Mouse (Mus musculus) kidney, embryonic 16.5 days (tissue): ENCODE results near the gene Ing4. TPM values are rescaled to one million over a fixed set of nuclear protein-coding genes. Genes with fewer than 3 reads are reported as not detected.

Experiments used
- ATAC-seq: fragments of 200-750 bp; cut with Nextera tagmentation; 2 replicates; pipeline ENCODE4 v1.8.0; 2017; ENCODE audit warnings: moderate TSS enrichment; ENCODE audit not compliant: low FRiP score, low TSS enrichment
- H3K27ac ChIP-seq: fragments of 300-500 bp; sonication (generic); 2 replicates; pipeline ENCODE4 v1.5.1; 2014; ENCODE audit warnings: low read length
- H3K27me3 ChIP-seq: fragments of 300-500 bp; sonication (generic); 2 replicates; pipeline ENCODE4 v1.6.1; 2014; ENCODE audit warnings: low read length, control low read depth, mixed read lengths; ENCODE audit not compliant: insufficient read depth
- H3K36me3 ChIP-seq: fragments of 300-500 bp; sonication (generic); 2 replicates; pipeline ENCODE4 v1.6.1; 2014; ENCODE audit warnings: low read length, control low read depth, mixed read lengths; ENCODE audit not compliant: insufficient read depth
- H3K4me1 ChIP-seq: fragments of 300-500 bp; sonication (generic); 2 replicates; pipeline ENCODE4 v1.6.1; 2014; ENCODE audit warnings: low read length, control low read depth, mixed read lengths; ENCODE audit not compliant: insufficient read depth
- H3K4me2 ChIP-seq: fragments of 300-500 bp; sonication (generic); replicated peaks from 2 replicates; pipeline ENCODE4 v1.6.1; 2014; ENCODE audit warnings: low read depth, low read length
- H3K4me3 ChIP-seq: fragments of 300-500 bp; sonication (generic); 2 replicates; pipeline ENCODE4 v1.5.1; 2014; ENCODE audit warnings: mild to moderate bottlenecking, low read length
- H3K9ac ChIP-seq: fragments of 300-500 bp; sonication (generic); replicated peaks from 2 replicates; pipeline ENCODE4 v1.6.1; 2014; ENCODE audit warnings: low read length
- H3K9me3 ChIP-seq: fragments of 300-500 bp; sonication (generic); 2 replicates; pipeline ENCODE4 v1.6.1; 2016; ENCODE audit warnings: low read length, control low read depth
- WGBS: fragments of 180-500 bp; shearing (Covaris S2); extraction: QIAGEN DNeasy Blood & Tissue Kit; methylation state at CpG from one replicate; pipeline ENCODE4 v1.1.7; 2014; 5-methylcytosine and 5-hydroxymethylcytosine counted together
- polyA plus RNA-seq: library from polyadenylated mRNA; unstranded; fragments of >200 nt; fragmentation: Nextera tagmentation; extraction: Ambion mirVana; gene quantifications from 2 replicates; pipeline ENCODE4 v1.2.1, GENCODE M21; 2015

Gene Ing4
- polyA plus RNA-seq, 1 experiment from 2014 or later = 152 TPM

- H3K27ac ChIP-seq = 0 out of 2 replicates have a peak overlapping the region, but pooled peaks have one; percentile 1
- no peak for ATAC-seq
- no peaks in the 10 kb centered on the region for H3K9me3 ChIP-seq
- peaks cover 23% of the 10 kb centered on the region for H3K4me1 ChIP-seq
- H3K36me3 ChIP-seq = no peaks in the 10 kb centered on the region
- no peaks in the 10 kb centered on the region for H3K27me3 ChIP-seq
- H3K4me2 ChIP-seq = no peak overlapping the region
- WGBS = 0% methylated on average over 4 of the region's 4 CpGs
- 0 out of 2 replicates have a peak overlapping the region, but pooled peaks have one; percentile 34 for H3K9ac ChIP-seq
- no peak overlapping the region for H3K4me3 ChIP-seq
Measured at GRCm38 (mm10) chr6:125084424-125084823, 44.9 kb downstream of the Ing4 start.

- 83% methylated on average over 3 of the region's 3 CpGs for WGBS
- Histone ChIP-seq H3K4me3 (no peak overlapping the region), H3K27me3 (no peaks in the 10 kb centered on the region), H3K9ac (no peak overlapping the region), H3K9me3 (no peaks in the 10 kb centered on the region), H3K27ac (peak overlapping the region; percentile 99), H3K4me1 (peaks cover 36% of the 10 kb centered on the region), H3K36me3 (no peaks in the 10 kb centered on the region), H3K4me2 (no peak overlapping the region)
- ATAC-seq = no peak
Measured at GRCm38 (mm10) chr6:125087937-125088336, 48.4 kb downstream of the Ing4 start.

GRCm38 (mm10) chr6:125088561-125089321 lies 49.2 kb downstream of the Ing4 start:
- Histone ChIP-seq H3K27me3 (no peaks in the 10 kb centered on the region), H3K36me3 (no peaks in the 10 kb centered on the region), H3K9me3 (no peaks in the 10 kb centered on the region), H3K27ac (peak overlapping the region; percentile 99), H3K9ac (peak overlapping the region; percentile 57), H3K4me1 (peaks cover 36% of the 10 kb centered on the region), H3K4me2 (peak overlapping the region; percentile 56), H3K4me3 (0 out of 2 replicates have a peak overlapping the region, but pooled peaks have one; percentile 9)
- WGBS = 4% methylated on average over 20 of the region's 20 CpGs
- ATAC-seq = peak; percentile 90

- peak; percentile 64 for ATAC-seq
- Histone ChIP-seq H3K27ac (peak overlapping the region; percentile 99), H3K9me3 (no peaks in the 10 kb centered on the region), H3K4me3 (peak overlapping the region; percentile 29), H3K36me3 (no peaks in the 10 kb centered on the region), H3K27me3 (no peaks in the 10 kb centered on the region), H3K9ac (peak overlapping the region; percentile 58), H3K4me2 (peak overlapping the region; percentile 56), H3K4me1 (peaks cover 31% of the 10 kb centered on the region)
- WGBS = 3% methylated on average over 15 of the region's 15 CpGs
Measured at GRCm38 (mm10) chr6:125089521-125090321, 50.2 kb downstream of the Ing4 start.

GRCm38 (mm10) chr6:125090341-125091085 lies 51.0 kb downstream of the Ing4 start:
- WGBS = 48% methylated on average over 10 of the region's 10 CpGs
- Histone ChIP-seq H3K9ac (peak overlapping the region; percentile 58), H3K36me3 (no peaks in the 10 kb centered on the region), H3K27me3 (no peaks in the 10 kb centered on the region), H3K9me3 (no peaks in the 10 kb centered on the region), H3K27ac (peak overlapping the region; percentile 99), H3K4me2 (peak overlapping the region; percentile 56), H3K4me1 (peaks cover 33% of the 10 kb centered on the region), H3K4me3 (peak overlapping the region; percentile 6; the same call in 1 of the 2 replicates)
- ATAC-seq = no peak

GRCm38 (mm10) chr6:125092372-125092771 lies 52.8 kb downstream of the Ing4 start:
- no peak for ATAC-seq
- H3K4me3 ChIP-seq = no peak overlapping the region
- H3K4me1 ChIP-seq = peaks cover 36% of the 10 kb centered on the region
- H3K9ac ChIP-seq = no peak overlapping the region
- H3K9me3 ChIP-seq = no peaks in the 10 kb centered on the region
- 86% methylated on average over 5 of the region's 5 CpGs for WGBS
- no peak overlapping the region for H3K4me2 ChIP-seq
- no peaks in the 10 kb centered on the region for H3K36me3 ChIP-seq
- peak overlapping the region; percentile 72 for H3K27ac ChIP-seq
- H3K27me3 ChIP-seq = no peaks in the 10 kb centered on the region

- Histone ChIP-seq H3K36me3 (peaks cover 4% of the 10 kb centered on the region; the same call in 1 of the 2 replicates), H3K4me3 (no peak overlapping the region), H3K4me1 (peaks cover 42% of the 10 kb centered on the region), H3K27ac (peak overlapping the region; percentile 99), H3K4me2 (no peak overlapping the region), H3K9ac (no peak overlapping the region), H3K9me3 (no peaks in the 10 kb centered on the region), H3K27me3 (no peaks in the 10 kb centered on the region)
- ATAC-seq = no peak
- 33% methylated on average over 3 of the region's 3 CpGs for WGBS
Measured at GRCm38 (mm10) chr6:125094843-125095242, 55.3 kb downstream of the Ing4 start.

GRCm38 (mm10) chr6:125095391-125096278 lies 56.1 kb downstream of the Ing4 start, which contains the start of gene Chd4:
Chd4 (plus strand) TSS chr6:125095981.
- no peaks in the 10 kb centered on the region for H3K9me3 ChIP-seq
- peak within 1 kb of the TSS; percentile 85 for H3K4me2 ChIP-seq
- peaks cover 12% of the 10 kb centered on the region for H3K36me3 ChIP-seq
- H3K27ac ChIP-seq = peak within 1 kb of the TSS; percentile 99
- peaks cover 40% of the 10 kb centered on the region for H3K4me1 ChIP-seq
- WGBS = 1% methylated on average over 43 of the region's 45 CpGs
- H3K4me3 ChIP-seq = peak within 1 kb of the TSS; percentile 93
- peak; percentile 66 for ATAC-seq
- H3K9ac ChIP-seq = peak within 1 kb of the TSS; percentile 95
- no peaks in the 10 kb centered on the region for H3K27me3 ChIP-seq

- H3K9ac ChIP-seq = peak overlapping the region; percentile 95
- peak overlapping the region; percentile 93 for H3K4me3 ChIP-seq
- no peaks in the 10 kb centered on the region for H3K27me3 ChIP-seq
- peak overlapping the region; percentile 85 for H3K4me2 ChIP-seq
- H3K36me3 ChIP-seq = peaks cover 18% of the 10 kb centered on the region
- H3K4me1 ChIP-seq = peaks cover 35% of the 10 kb centered on the region
- peak; percentile 16; the same call in 1 of the 2 replicates for ATAC-seq
- WGBS = under 1% methylated on average over 29 of the region's 32 CpGs
- H3K9me3 ChIP-seq = no peaks in the 10 kb centered on the region
- H3K27ac ChIP-seq = peak overlapping the region; percentile 99
Measured at GRCm38 (mm10) chr6:125096279-125096596, 56.7 kb downstream of the Ing4 start.
